Mouse (Mus musculus) liver, postnatal 0 days (tissue): ENCODE data around the gene Nfasc. TPM values are rescaled to one million over a fixed set of nuclear protein-coding genes. Genes with fewer than 3 reads are reported as not detected.

ENCODE experiments used
- ATAC-seq: fragments of 200-750 bp; cut with Nextera tagmentation; 2 replicates; pipeline ENCODE4 v1.8.0; 2017; ENCODE audit warnings: mild to moderate bottlenecking, moderate library complexity
- DNase-seq: peaks from one replicate; pipeline ENCODE4 v3.0.0-alpha.2; 2016
- H3K27ac ChIP-seq: fragments of 300-500 bp; sonication (generic); 2 replicates; pipeline ENCODE4 v1.5.1; 2014; ENCODE audit warnings: antibody characterized with exemption, moderate library complexity, mild to moderate bottlenecking, low read depth
- H3K27me3 ChIP-seq: fragments of 300-500 bp; sonication (generic); 2 replicates; pipeline ENCODE4 v1.6.1; 2014; ENCODE audit warnings: low read length, control low read depth, mixed read lengths; ENCODE audit not compliant: insufficient read depth
- H3K36me3 ChIP-seq: fragments of 300-500 bp; sonication (generic); replicated peaks from 2 replicates; pipeline ENCODE4 v1.6.1; 2014; ENCODE audit warnings: mild to moderate bottlenecking, control low read depth, low read length, moderate library complexity, mixed read lengths; ENCODE audit not compliant: insufficient read depth
- H3K4me1 ChIP-seq: fragments of 300-500 bp; sonication (generic); 2 replicates; pipeline ENCODE4 v1.6.1; 2014; ENCODE audit warnings: antibody characterized with exemption, mild to moderate bottlenecking, control low read depth; ENCODE audit not compliant: insufficient read depth
- H3K4me2 ChIP-seq: fragments of 300-500 bp; sonication (generic); 2 replicates; pipeline ENCODE4 v1.6.1; 2014; ENCODE audit warnings: low read depth, mild to moderate bottlenecking, low read length, moderate library complexity, mixed read lengths
- H3K4me3 ChIP-seq: fragments of 300-500 bp; sonication (generic); 2 replicates; pipeline ENCODE4 v1.5.1; 2014; ENCODE audit warnings: low read depth, low read length
- H3K9ac ChIP-seq: fragments of 300-500 bp; sonication (generic); replicated peaks from 2 replicates; pipeline ENCODE4 v1.6.1; 2014; ENCODE audit warnings: mild to moderate bottlenecking, moderate library complexity
- H3K9me3 ChIP-seq: fragments of 300-500 bp; sonication (generic); 2 replicates; pipeline ENCODE4 v1.6.1; 2016; ENCODE audit warnings: mild to moderate bottlenecking, control low read depth, low read length, mixed read lengths
- CTCF ChIP-seq: sonication (generic); IDR thresholded peaks from 2 replicates; pipeline ENCODE4 v1.5.1; 2016; ENCODE audit warnings: antibody characterized with exemption, low read depth
- EP300 ChIP-seq: IDR thresholded peaks from 2 replicates; pipeline ENCODE4 v1.6.1; 2016; ENCODE audit warnings: antibody characterized with exemption, low read depth, mild to moderate bottlenecking
- WGBS: fragments of 180-500 bp; shearing (Covaris S2); extraction: QIAGEN DNeasy Blood & Tissue Kit; methylation state at CpG from one replicate; pipeline ENCODE4 v1.1.7; 2014; ENCODE audit not compliant: insufficient replicate concordance; 5-methylcytosine and 5-hydroxymethylcytosine counted together
- polyA plus RNA-seq: library from polyadenylated mRNA; unstranded; fragments of >200 nt; fragmentation: Nextera tagmentation; extraction: Ambion mirVana; gene quantifications from 2 replicates; pipeline ENCODE4 v1.2.1, GENCODE M21; 2015

Gene Nfasc
- polyA plus RNA-seq, 1 experiment from 2014 or later, result 0.09 TPM

DNA sequence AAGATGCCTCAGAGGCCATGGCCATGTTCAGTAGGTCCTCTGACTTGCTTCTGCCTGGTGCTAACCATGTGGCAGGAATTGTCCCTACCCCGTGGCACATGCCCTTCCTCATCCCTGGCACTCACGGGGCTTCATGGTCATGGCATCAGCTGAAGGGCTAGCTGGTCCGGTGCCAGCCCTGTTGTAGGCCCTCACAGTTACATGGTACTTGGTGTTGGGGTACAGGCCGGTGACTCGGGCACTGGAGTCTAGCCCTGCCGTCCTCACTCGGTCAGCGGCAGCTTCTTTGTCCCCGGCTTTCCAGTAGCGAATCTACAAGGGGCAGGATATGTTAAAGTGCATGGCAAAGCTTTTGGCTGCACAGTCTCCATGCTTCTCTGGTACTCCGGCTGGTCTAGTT, 224.8 kb downstream of the Nfasc start:
- Histone ChIP-seq H3K4me1 (no peaks in the 10 kb centered on the region), H3K27me3 (no peaks in the 10 kb centered on the region), H3K4me2 (no peak overlapping the region), H3K9ac (no peak overlapping the region), H3K27ac (no peak overlapping the region), H3K9me3 (no peaks in the 10 kb centered on the region), H3K4me3 (no peak overlapping the region), H3K36me3 (no peaks in the 10 kb centered on the region)
- no peak for ATAC-seq
- 75% methylated on average over 11 of the region's 11 CpGs for WGBS
- TF ChIP-seq CTCF (no peak), EP300 (no peak)
- no peak for DNase-seq

DNA sequence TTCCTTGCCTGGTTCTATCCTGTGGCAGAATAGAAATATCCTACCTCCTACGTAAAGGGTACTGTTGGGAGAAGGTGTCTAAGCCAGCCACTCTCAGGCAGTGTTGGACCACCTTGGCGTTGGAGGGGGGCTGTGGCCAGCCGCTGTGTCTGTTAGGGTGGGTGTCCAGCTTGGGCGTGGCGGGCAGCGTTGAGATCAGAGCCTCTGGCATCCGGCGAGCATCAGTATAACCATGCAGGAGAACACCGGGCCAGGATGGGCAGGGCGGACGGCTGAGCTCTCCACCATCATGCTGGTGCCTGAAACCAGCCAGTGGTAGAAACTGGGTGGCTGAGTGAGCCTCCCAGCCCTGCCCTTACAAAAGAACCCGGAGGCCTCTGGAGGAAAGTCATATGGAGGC, 226.3 kb downstream of the Nfasc start:
- H3K27ac ChIP-seq, result no peak overlapping the region
- H3K9ac ChIP-seq, result no peak overlapping the region
- H3K9me3 ChIP-seq, result no peaks in the 10 kb centered on the region
- no peak for ATAC-seq
- TF ChIP-seq EP300, result no peak
- no peak for TF ChIP-seq CTCF
- no peaks in the 10 kb centered on the region for H3K4me1 ChIP-seq
- H3K4me3 ChIP-seq, result no peak overlapping the region
- 90% methylated on average over 12 of the region's 12 CpGs for WGBS
- H3K27me3 ChIP-seq, result no peaks in the 10 kb centered on the region
- DNase-seq, result no peak
- H3K36me3 ChIP-seq, result no peaks in the 10 kb centered on the region
- no peak overlapping the region for H3K4me2 ChIP-seq

Other genes starting within 250 kb of the Nfasc start
- gene Tmem81, start 235.6 kb downstream of the Nfasc start, polyA plus RNA-seq, result 0.62 and 0.66 TPM in 2 replicates
- gene Cntn2, start 198.5 kb downstream of the Nfasc start, polyA plus RNA-seq, result 0.02 and 0.20 TPM in 2 replicates
- 0.05 TPM in 1 of 2 replicates, not detected in the other for gene Lrrn2, start 138.5 kb upstream of the Nfasc start, polyA plus RNA-seq